Mouse (Mus musculus) limb, embryonic 13.5 days (tissue): Measurements from ENCODE around the gene Grk4. TPM values are rescaled to one million over a fixed set of nuclear protein-coding genes. Genes with fewer than 3 reads are reported as not detected.
"Not testable (repeated sequence)": the region's sequence is repeated elsewhere in the genome, so short reads cannot be mapped to it uniquely, and the experiment has no call there.

ENCODE experiments used
- ATAC-seq: fragments of 200-750 bp; cut with Nextera tagmentation; 2 replicates; pipeline ENCODE4 v1.8.0; 2017; ENCODE audit warnings: low read depth, moderate number of reproducible peaks, moderate TSS enrichment; ENCODE audit not compliant: low FRiP score
- H3K27ac ChIP-seq: fragments of 300-500 bp; sonication (generic); 2 replicates; pipeline ENCODE4 v1.5.1; 2015; ENCODE audit warnings: inconsistent platforms, mild to moderate bottlenecking, moderate library complexity
- H3K27me3 ChIP-seq: fragments of 300-500 bp; sonication (generic); 2 replicates; pipeline ENCODE4 v1.6.1; 2015; ENCODE audit warnings: mild to moderate bottlenecking, inconsistent platforms
- H3K36me3 ChIP-seq: fragments of 300-500 bp; sonication (generic); 2 replicates; pipeline ENCODE4 v1.6.1; 2015; ENCODE audit warnings: inconsistent platforms, mild to moderate bottlenecking, moderate library complexity
- H3K4me1 ChIP-seq: fragments of 300-500 bp; sonication (generic); 2 replicates; pipeline ENCODE4 v1.6.1; 2015; ENCODE audit warnings: inconsistent platforms
- H3K4me2 ChIP-seq: fragments of 300-500 bp; sonication (generic); replicated peaks from 2 replicates; pipeline ENCODE4 v1.6.1; 2015; ENCODE audit warnings: inconsistent platforms, mild to moderate bottlenecking, moderate library complexity
- H3K4me3 ChIP-seq: fragments of 300-500 bp; sonication (generic); 2 replicates; pipeline ENCODE4 v1.5.1; 2015; ENCODE audit warnings: moderate library complexity, mild to moderate bottlenecking, inconsistent platforms
- H3K9ac ChIP-seq: fragments of 300-500 bp; sonication (generic); 2 replicates; pipeline ENCODE4 v1.6.1; 2015; ENCODE audit warnings: mild to moderate bottlenecking, inconsistent platforms
- H3K9me3 ChIP-seq: fragments of 300-500 bp; sonication (generic); 2 replicates; pipeline ENCODE4 v1.6.1; 2016; ENCODE audit warnings: inconsistent platforms
- WGBS: fragments of 180-500 bp; shearing (Covaris S2); methylation state at CpG from one replicate; pipeline ENCODE4 v1.1.7; 2015; 5-methylcytosine and 5-hydroxymethylcytosine counted together
- polyA plus RNA-seq: library from polyadenylated mRNA; unstranded; fragments of >200 nt; fragmentation: Nextera tagmentation; extraction: Ambion mirVana; gene quantifications from 2 replicates; pipeline ENCODE4 v1.2.1, GENCODE M21; 2015

The Grk4 gene
- polyA plus RNA-seq, 1 experiment from 2014 or later = 5.9 TPM

DNA sequence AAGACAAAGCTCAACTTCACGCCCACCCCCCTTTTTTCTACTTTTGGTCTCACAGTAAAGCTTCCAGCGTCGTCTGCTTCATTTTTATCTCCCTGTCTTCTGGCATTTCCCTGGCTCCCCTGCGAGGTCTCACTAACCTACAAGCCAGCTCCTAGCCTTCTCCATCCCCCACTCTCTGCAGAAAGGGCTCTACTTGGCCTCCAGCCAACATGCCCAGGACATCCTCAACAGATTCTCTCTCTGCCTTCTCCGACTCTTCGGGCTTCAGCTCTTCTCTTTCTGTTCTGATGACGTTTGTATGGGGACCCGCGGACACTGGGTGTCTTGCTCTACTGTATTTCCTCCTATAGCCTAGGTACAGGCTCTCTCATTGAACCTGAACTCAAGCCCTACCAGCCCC, 5.3 kb upstream of the Grk4 start:
- Histone ChIP-seq H3K27ac (no peak overlapping the region), H3K4me3 (no peak overlapping the region), H3K4me1 (peaks cover 6% of the 10 kb centered on the region), H3K9ac (no peak overlapping the region), H3K4me2 (no peak overlapping the region), H3K9me3 (no peaks in the 10 kb centered on the region), H3K27me3 (no peaks in the 10 kb centered on the region), H3K36me3 (peaks cover 74% of the 10 kb centered on the region)
- no peak for ATAC-seq
- 88% methylated on average over 9 of the region's 9 CpGs for WGBS

- peaks cover 47% of the 10 kb centered on the region for H3K36me3 ChIP-seq
- WGBS = 94% methylated on average over 8 of the region's 8 CpGs
- H3K4me3 ChIP-seq = no peak overlapping the region
- H3K4me1 ChIP-seq = peaks cover 10% of the 10 kb centered on the region
- ATAC-seq = no peak
- no peaks in the 10 kb centered on the region for H3K27me3 ChIP-seq
- H3K9me3 ChIP-seq = no peaks in the 10 kb centered on the region
- H3K27ac ChIP-seq = no peak overlapping the region
- no peak overlapping the region for H3K9ac ChIP-seq
- H3K4me2 ChIP-seq = no peak overlapping the region
Measured at GRCm38 (mm10) chr5:34657556-34657955, 2.6 kb upstream of the Grk4 start.

- WGBS = under 1% methylated on average over 57 of the region's 57 CpGs
- peaks cover 21% of the 10 kb centered on the region for H3K36me3 ChIP-seq
- H3K4me3 ChIP-seq = peak overlapping the region; percentile 77
- peak overlapping the region; percentile 84 for H3K27ac ChIP-seq
- H3K4me2 ChIP-seq = peak overlapping the region; percentile 83
- no peaks in the 10 kb centered on the region for H3K27me3 ChIP-seq
- no peaks in the 10 kb centered on the region for H3K9me3 ChIP-seq
- H3K9ac ChIP-seq = peak overlapping the region; percentile 78
- 0 out of 2 replicates have a peak, but pooled peaks have one; percentile 0 for ATAC-seq
- H3K4me1 ChIP-seq = peaks cover 17% of the 10 kb centered on the region
Measured at GRCm38 (mm10) chr5:34660591-34661130, 482 bp downstream of the Grk4 start.

- 83% methylated on average over 4 of the region's 4 CpGs for WGBS
- Histone ChIP-seq H3K4me3 (no peak overlapping the region), H3K27ac (no peak overlapping the region), H3K27me3 (no peaks in the 10 kb centered on the region), H3K4me2 (no peak overlapping the region), H3K9ac (no peak overlapping the region), H3K36me3 (peaks cover 11% of the 10 kb centered on the region), H3K4me1 (peaks cover 17% of the 10 kb centered on the region), H3K9me3 (no peaks in the 10 kb centered on the region)
- ATAC-seq = no peak
Measured at GRCm38 (mm10) chr5:34661909-34662308, 1.7 kb downstream of the Grk4 start.

DNA sequence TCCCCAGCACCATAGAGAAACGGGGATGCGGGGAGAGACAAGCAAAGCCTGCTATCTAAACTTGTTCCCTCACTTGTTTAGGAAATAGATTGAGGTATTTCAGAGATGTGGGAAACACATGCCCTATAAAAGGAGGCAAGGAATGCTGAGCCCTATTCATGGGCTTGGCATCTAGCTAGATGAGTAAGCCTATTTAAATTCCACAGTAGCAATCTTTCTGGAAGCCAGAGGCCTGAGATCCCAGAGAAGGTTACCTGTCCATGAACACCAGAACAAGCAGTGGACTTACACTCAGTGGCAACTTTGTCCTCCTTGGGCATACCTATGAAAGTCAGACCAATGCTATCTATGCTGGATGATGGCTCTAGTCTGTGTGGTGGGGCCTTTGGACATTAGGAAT, 3.1 kb downstream of the Grk4 start:
- no peaks in the 10 kb centered on the region for H3K27me3 ChIP-seq
- no peaks in the 10 kb centered on the region for H3K9me3 ChIP-seq
- H3K4me2 ChIP-seq = no peak overlapping the region
- 0 out of 2 replicates have a peak overlapping the region, but pooled peaks have one; percentile 26 for H3K9ac ChIP-seq
- peaks cover 17% of the 10 kb centered on the region for H3K4me1 ChIP-seq
- H3K36me3 ChIP-seq = 0 out of 2 replicates have a peak, but pooled peaks cover 4% of the 10 kb centered on the region
- H3K4me3 ChIP-seq = no peak overlapping the region
- no peak for ATAC-seq
- 85% methylated on average over 2 of the region's 2 CpGs for WGBS
- H3K27ac ChIP-seq = no peak overlapping the region

DNA sequence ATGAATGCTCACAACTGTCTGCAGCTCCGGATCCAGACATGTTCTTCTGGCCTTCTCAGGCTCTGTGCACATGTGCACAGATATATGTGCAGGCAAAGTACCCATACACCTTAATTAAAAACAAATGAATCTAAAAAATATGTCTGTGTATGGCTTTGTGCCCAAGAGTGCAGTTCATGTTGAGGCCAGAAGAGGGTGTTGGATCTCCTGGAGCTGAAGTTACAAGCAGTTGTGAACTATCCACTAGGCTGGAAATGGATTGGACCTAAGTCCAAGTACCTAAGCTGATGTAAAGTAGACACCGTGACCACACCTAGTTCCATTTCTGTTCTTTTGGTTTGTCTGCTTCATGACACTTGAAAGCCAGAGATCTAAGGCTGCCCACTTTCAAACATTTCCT, 9.3 kb downstream of the Grk4 start:
- no peak overlapping the region for H3K9ac ChIP-seq
- WGBS = 80% methylated on average over 2 of the region's 2 CpGs
- ATAC-seq = no peak
- no peaks in the 10 kb centered on the region for H3K4me1 ChIP-seq
- no peak overlapping the region for H3K27ac ChIP-seq
- peaks cover 14% of the 10 kb centered on the region for H3K36me3 ChIP-seq
- no peaks in the 10 kb centered on the region for H3K9me3 ChIP-seq
- H3K27me3 ChIP-seq = no peaks in the 10 kb centered on the region
- no peak overlapping the region for H3K4me3 ChIP-seq
- H3K4me2 ChIP-seq = no peak overlapping the region

DNA sequence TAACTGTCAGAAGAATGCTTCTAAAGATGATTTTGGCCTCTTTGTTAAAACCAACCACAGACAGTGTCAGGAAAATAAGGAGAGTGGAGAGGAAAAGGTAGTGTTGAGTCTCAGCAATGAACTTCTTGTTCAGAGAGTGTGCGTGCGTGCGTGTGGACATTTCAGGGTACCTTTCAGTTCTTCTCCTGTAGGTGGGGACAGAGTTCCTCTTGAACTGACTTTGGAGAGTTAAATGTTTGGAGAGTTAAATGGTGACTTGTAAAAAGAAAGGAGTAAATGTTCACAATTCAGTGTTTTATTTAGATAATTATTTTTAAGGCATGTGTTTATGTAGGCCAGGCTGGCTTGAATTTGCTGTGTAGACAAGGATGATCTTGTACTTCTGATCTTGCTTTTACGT, 10.1 kb downstream of the Grk4 start:
- Histone ChIP-seq H3K9ac (no peak overlapping the region), H3K27me3 (no peaks in the 10 kb centered on the region), H3K36me3 (peaks cover 11% of the 10 kb centered on the region), H3K4me3 (no peak overlapping the region), H3K9me3 (no peaks in the 10 kb centered on the region), H3K4me1 (no peaks in the 10 kb centered on the region), H3K27ac (no peak overlapping the region), H3K4me2 (no peak overlapping the region)
- no peak for ATAC-seq
- 76% methylated on average over 4 of the region's 4 CpGs for WGBS

GRCm38 (mm10) chr5:34689868-34690267, 29.7 kb downstream of the Grk4 start:
- no peak overlapping the region for H3K9ac ChIP-seq
- no peaks in the 10 kb centered on the region for H3K36me3 ChIP-seq
- no peaks in the 10 kb centered on the region for H3K9me3 ChIP-seq
- H3K27me3 ChIP-seq = no peaks in the 10 kb centered on the region
- no peak overlapping the region for H3K4me2 ChIP-seq
- H3K4me3 ChIP-seq = no peak overlapping the region
- no peak for ATAC-seq
- H3K27ac ChIP-seq = no peak overlapping the region
- 89% methylated on average over 1 of the region's 1 CpGs for WGBS
- no peaks in the 10 kb centered on the region for H3K4me1 ChIP-seq

GRCm38 (mm10) chr5:34692782-34693181, 32.6 kb downstream of the Grk4 start:
- H3K36me3 ChIP-seq = no peaks in the 10 kb centered on the region
- no peaks in the 10 kb centered on the region for H3K9me3 ChIP-seq
- no peak for ATAC-seq
- no peaks in the 10 kb centered on the region for H3K27me3 ChIP-seq
- no peak overlapping the region for H3K4me2 ChIP-seq
- no peak overlapping the region for H3K27ac ChIP-seq
- WGBS = 54% methylated on average over 2 of the region's 2 CpGs
- no peaks in the 10 kb centered on the region for H3K4me1 ChIP-seq
- no peak overlapping the region for H3K4me3 ChIP-seq
- no peak overlapping the region for H3K9ac ChIP-seq

DNA sequence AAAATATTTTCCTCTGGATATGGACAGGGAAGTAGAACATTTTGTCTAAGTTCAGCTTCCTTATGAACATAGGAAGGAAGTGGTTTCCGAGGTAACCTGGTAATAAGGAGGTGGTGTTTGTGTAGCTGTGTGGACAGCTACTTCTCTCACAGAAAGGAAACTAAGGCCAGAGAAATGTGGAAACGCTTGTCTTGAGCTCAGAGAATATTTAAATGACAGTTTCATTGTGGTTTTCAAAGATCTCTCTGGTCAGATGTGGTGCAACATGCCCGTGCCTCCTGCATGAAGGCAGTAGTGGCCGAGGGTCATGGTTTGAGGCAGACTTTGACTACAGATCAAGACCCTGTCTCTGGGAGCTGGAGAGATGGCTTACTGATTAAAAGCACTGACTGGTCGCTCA, 35.3 kb downstream of the Grk4 start:
- Histone ChIP-seq H3K9me3 (no peaks in the 10 kb centered on the region), H3K4me2 (no peak overlapping the region), H3K36me3 (no peaks in the 10 kb centered on the region), H3K27me3 (no peaks in the 10 kb centered on the region), H3K27ac (no peak overlapping the region), H3K4me3 (no peak overlapping the region), H3K4me1 (no peaks in the 10 kb centered on the region), H3K9ac (no peak overlapping the region)
- ATAC-seq = no peak
- WGBS = 77% methylated on average over 5 of the region's 5 CpGs

- Histone ChIP-seq H3K4me3 (no peak overlapping the region), H3K36me3 (no peaks in the 10 kb centered on the region), H3K9me3 (no peaks in the 10 kb centered on the region), H3K4me1 (no peaks in the 10 kb centered on the region), H3K4me2 (no peak overlapping the region), H3K9ac (no peak overlapping the region), H3K27ac (no peak overlapping the region), H3K27me3 (no peaks in the 10 kb centered on the region)
- WGBS = 88% methylated on average over 1 of the region's 1 CpGs
- ATAC-seq = no peak
Measured at GRCm38 (mm10) chr5:34708436-34708835, 48.3 kb downstream of the Grk4 start.

- not testable (repeated sequence) for H3K9ac ChIP-seq, H3K9me3 ChIP-seq, H3K4me1 ChIP-seq, H3K4me3 ChIP-seq, H3K27ac ChIP-seq, H3K36me3 ChIP-seq, H3K4me2 ChIP-seq, H3K27me3 ChIP-seq, ATAC-seq
- 61% methylated on average over 3 of the region's 3 CpGs for whole genome bisulfite sequencing
Measured at GRCm38 (mm10) chr5:34714371-34714770, 54.2 kb downstream of the Grk4 start.

GRCm38 (mm10) chr5:34714816-34715215, 54.6 kb downstream of the Grk4 start:
- H3K27me3 ChIP-seq = no peaks in the 10 kb centered on the region
- H3K9me3 ChIP-seq = no peaks in the 10 kb centered on the region
- no peak for ATAC-seq
- H3K27ac ChIP-seq = no peak overlapping the region
- no peaks in the 10 kb centered on the region for H3K4me1 ChIP-seq
- H3K9ac ChIP-seq = no peak overlapping the region
- no peaks in the 10 kb centered on the region for H3K36me3 ChIP-seq
- 81% methylated on average over 5 of the region's 5 CpGs for WGBS
- H3K4me2 ChIP-seq = no peak overlapping the region
- H3K4me3 ChIP-seq = no peak overlapping the region
